In genomic region chr16:5629996-5630395, GRCm38 (mm10) we compare ENCODE assay signal across 27 mouse cellular contexts.
"Had no signal": no experiment of that assay in that cellular context is flagged by ENCODE, and none has a peak within 500 bp of the region (broad histone marks: within the 10 kb centered on the region; RNA-seq: fewer than 3 reads in every experiment).

No protein-coding gene starts in this region.

- H3K9me3 ChIP-seq: heart, embryonic 13.5 days; heart, embryonic 15.5 days; hindbrain, embryonic 13.5 days; hindbrain, embryonic 15.5 days; kidney, embryonic 15.5 days; limb, embryonic 13.5 days; limb, embryonic 15.5 days had no signal

- ATAC-seq: hindbrain, postnatal 0 days; intestine, embryonic 16.5 days; liver, embryonic 12.5 days had no signal

- H3K9ac ChIP-seq: heart, embryonic 13.5 days; heart, embryonic 15.5 days; hindbrain, embryonic 13.5 days; hindbrain, embryonic 15.5 days; kidney, embryonic 15.5 days; limb, embryonic 13.5 days; limb, embryonic 15.5 days; liver, embryonic 12.5 days; liver, embryonic 14.5 days had no signal

- H3K4me1 ChIP-seq: heart, embryonic 13.5 days; heart, embryonic 15.5 days; limb, embryonic 15.5 days; liver, embryonic 12.5 days had no signal

- H3K27ac ChIP-seq: heart, embryonic 13.5 days; heart, embryonic 15.5 days; hindbrain, embryonic 13.5 days; hindbrain, embryonic 15.5 days; hindbrain, postnatal 0 days; kidney, embryonic 15.5 days; kidney, postnatal 0 days; limb, embryonic 13.5 days; limb, embryonic 15.5 days; liver, embryonic 12.5 days; liver, embryonic 14.5 days had no signal

- H3K36me3 ChIP-seq: heart, embryonic 13.5 days; heart, embryonic 15.5 days; hindbrain, embryonic 13.5 days; hindbrain, embryonic 15.5 days; kidney, embryonic 15.5 days; limb, embryonic 13.5 days; limb, embryonic 15.5 days; liver, embryonic 12.5 days had no signal

- H3K27me3 ChIP-seq: heart, embryonic 13.5 days; heart, embryonic 15.5 days; hindbrain, embryonic 13.5 days; hindbrain, embryonic 15.5 days; kidney, embryonic 15.5 days; limb, embryonic 13.5 days; limb, embryonic 15.5 days; liver, embryonic 12.5 days had no signal

- H3K4me3 ChIP-seq: heart, embryonic 13.5 days; heart, embryonic 15.5 days; hindbrain, embryonic 13.5 days; hindbrain, embryonic 15.5 days; kidney, embryonic 15.5 days; limb, embryonic 13.5 days; limb, embryonic 15.5 days; liver, embryonic 12.5 days had no signal

- H3K4me2 ChIP-seq: heart, embryonic 11.5 days; heart, embryonic 13.5 days; heart, embryonic 15.5 days; hindbrain, embryonic 13.5 days; hindbrain, embryonic 15.5 days; kidney, embryonic 15.5 days; limb, embryonic 13.5 days; limb, embryonic 15.5 days; liver, embryonic 12.5 days had no signal

- DNase-seq: gastrocnemius, postnatal 14 days; gastrocnemius, postnatal 36 days; heart, adult 18-20 months; heart, postnatal 14 days; heart, postnatal 36 days; kidney, adult 11 months; kidney, adult 2 months; kidney, adult 9 months; kidney, postnatal 14 days; kidney, postnatal 36 days; layer of hippocampus, adult 9-11 months; layer of hippocampus, postnatal 36 days; left cerebral cortex, postnatal 4 days; lung, adult 18-20 months had no signal
